Mouse (Mus musculus) layer of hippocampus, adult 2 months (tissue): Measurements from ENCODE around the gene Alpl. TPM values are rescaled to one million over a fixed set of nuclear protein-coding genes. Genes with fewer than 3 reads are reported as not detected.
A peak's percentile ranks its signal among the peaks of the same experiment; 100 is the strongest.

Experiments used
- DNase-seq, 2 experiments: peaks; one replicate each; pipeline ENCODE4 v3.0.0; 2022; ENCODE audit warnings: low spot score in 2 of 2
- H3K27ac ChIP-seq: fragments of 200-600 bp; 2 replicates; pipeline ENCODE4 v1.8.1; 2022
- H3K4me3 ChIP-seq: fragments of 200-600 bp; 2 replicates; pipeline ENCODE4 v1.8.1; 2022; ENCODE audit warnings: mild to moderate bottlenecking
- CTCF ChIP-seq: fragments of 200-600 bp; conservative IDR thresholded peaks from 2 replicates; pipeline ENCODE4 v1.8.1; 2022; ENCODE audit warnings: antibody characterized with exemption, mild to moderate bottlenecking, moderate library complexity
- total RNA-seq, 2 experiments: library from RNA; stranded (reverse); gene quantifications; 2 replicates each; pipeline ENCODE4 v1.2.3; 2021

Gene Alpl
- total RNA-seq, 2 experiments from 2014 or later: 6.8 to 7.2 TPM

DNA sequence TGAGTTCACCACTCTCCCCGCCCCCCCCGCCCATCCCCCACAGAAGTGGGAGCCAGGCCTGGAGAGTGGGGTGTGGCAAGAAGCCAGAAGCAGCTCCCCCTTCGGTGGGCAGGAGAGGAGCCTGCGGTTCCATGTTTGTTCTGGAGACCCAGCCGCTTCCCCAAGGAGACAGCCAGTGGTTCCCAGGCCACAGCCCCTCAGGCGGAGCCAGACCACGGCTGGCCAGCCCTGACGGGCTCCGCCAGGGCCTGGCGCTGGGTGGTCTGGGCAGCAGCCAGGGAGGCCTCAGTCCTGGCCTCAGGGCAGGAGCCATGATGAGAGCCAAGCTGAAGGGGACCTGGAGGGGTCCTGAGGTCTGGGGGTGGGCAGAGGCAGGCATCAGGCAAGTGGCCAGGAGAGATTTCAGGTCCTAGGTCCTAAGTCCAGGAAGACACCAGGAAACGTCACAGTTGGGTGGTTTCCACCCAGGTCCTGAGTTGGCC, 59.9 kb downstream of the Alpl start:
- TF ChIP-seq CTCF: no peak
- DNase-seq: no peak

DNA sequence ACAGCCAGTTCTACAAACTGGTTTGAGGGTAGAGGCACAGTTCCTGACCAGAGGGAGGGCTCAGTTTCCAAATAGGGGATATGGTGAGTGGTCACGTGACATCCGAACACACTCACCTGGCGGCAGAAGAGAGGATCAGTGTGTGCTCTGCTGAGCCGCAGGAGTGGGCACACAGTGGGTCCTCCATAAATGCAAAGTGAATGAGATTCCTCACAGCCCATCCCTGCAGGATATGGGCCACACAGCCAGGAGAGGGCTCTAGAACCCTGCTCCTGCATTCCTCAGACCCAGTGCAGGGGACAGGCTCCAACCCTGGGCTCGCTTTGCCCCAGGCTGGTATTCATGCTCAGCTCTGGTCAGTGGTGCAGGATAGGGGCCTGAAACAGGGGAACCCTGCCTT, 62.7 kb downstream of the Alpl start:
- no peak overlapping the region for H3K27ac ChIP-seq
- DNase-seq: no peak
- TF ChIP-seq CTCF: peak; percentile 48
- no peak overlapping the region for H3K4me3 ChIP-seq

More for the DNA sequence above, 59.9 kb downstream of the Alpl start:
- Histone ChIP-seq H3K27ac (no peak overlapping the region), H3K4me3 (no peak overlapping the region)

- TF ChIP-seq CTCF: no peak
- no peak for DNase-seq
- no peak overlapping the region for H3K4me3 ChIP-seq
- no peak overlapping the region for H3K27ac ChIP-seq
These were observed 63.2 kb downstream of the Alpl start for GRCm38 (mm10) chr4:137732962-137733361.

- Histone ChIP-seq H3K27ac (no peak overlapping the region), H3K4me3 (no peak overlapping the region)
- DNase-seq: no peak
- TF ChIP-seq CTCF: no peak
These were observed 63.8 kb downstream of the Alpl start for GRCm38 (mm10) chr4:137732361-137732760.

DNA sequence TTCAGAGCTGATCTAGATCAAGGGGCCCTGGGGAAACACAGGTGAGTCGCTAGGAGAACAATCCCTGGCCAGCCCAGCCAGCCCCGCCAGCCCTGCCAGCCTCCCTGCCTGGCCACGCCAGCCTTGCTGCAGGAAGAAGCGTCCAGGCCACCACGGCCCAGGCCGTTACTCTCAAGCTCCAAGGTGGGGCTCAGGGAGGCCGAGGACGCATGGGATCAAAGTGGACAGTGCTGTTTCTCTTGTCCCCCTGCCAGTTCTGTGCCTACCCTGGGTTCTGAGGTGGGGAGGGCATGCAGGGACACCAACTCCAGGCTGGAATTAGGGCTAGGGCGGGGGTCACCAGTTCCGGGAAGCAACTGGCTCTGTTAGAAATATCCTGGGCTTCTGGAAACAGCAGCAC, 64.3 kb downstream of the Alpl start:
- no peak overlapping the region for H3K27ac ChIP-seq
- no peak for TF ChIP-seq CTCF
- DNase-seq: no peak

GRCm38 (mm10) chr4:137730757-137731156, 65.4 kb downstream of the Alpl start:
- Histone ChIP-seq H3K4me3 (no peak overlapping the region), H3K27ac (no peak overlapping the region)
- no peak for TF ChIP-seq CTCF
- DNase-seq: no peak

More for the DNA sequence above, 64.3 kb downstream of the Alpl start:
- no peak overlapping the region for H3K4me3 ChIP-seq

DNA sequence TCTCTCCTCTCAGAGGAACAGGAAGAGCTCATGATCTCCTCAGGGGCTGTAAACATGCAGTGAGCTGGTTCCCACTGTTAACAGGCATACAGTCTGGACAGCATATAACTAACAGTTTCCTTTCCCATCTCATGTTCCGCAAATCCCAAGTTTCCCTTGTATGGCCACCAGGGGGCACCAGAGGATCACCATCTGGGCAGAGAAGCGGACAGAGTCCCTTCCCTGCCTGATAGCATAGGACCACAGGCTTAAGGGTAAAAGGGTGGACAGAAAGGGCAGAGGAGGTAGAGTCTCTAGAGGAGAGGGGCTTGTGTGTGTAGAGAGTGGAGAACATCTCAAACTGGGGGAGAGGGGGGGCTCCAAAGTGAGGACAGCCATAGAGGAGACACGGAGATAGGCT, 66.0 kb downstream of the Alpl start:
- Histone ChIP-seq H3K27ac (no peak overlapping the region), H3K4me3 (no peak overlapping the region)
- peak; percentile 85 to 94 for DNase-seq
- peak; percentile 93 for TF ChIP-seq CTCF

DNA sequence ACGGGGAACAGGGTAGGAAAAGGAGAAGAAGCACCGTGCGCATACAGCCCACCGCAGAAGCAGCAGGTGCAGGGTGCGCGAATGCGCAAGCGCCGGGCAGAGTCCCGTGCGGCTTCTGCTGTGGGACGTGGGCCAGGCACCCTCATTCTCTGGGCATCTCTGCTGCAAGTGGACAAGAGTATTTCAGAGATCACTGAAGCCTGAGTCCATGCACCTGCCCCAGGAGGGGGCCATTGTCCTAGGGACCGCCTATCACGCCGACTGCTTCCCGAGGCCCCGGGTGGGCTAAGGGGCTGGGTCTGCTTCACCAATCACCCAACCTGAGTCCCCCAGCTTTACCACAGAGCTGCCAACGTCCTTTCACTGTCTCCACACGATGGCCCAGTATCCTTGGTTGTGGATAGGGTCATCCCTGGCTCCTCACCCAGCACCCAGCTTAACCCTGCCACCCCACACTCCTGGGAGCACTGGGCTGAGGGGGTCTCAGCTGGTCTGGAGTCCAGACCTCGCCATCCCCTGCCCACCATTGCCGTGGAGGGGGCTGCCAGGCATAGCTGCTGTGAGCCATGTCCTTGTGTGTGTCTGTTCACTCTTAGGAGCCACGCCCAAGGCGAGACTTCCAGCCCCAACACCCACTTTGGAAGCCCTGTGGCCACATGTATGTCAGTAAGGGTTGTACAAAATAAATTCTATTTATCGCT, 66.9 kb downstream of the Alpl start:
- H3K27ac ChIP-seq: peak overlapping the region; percentile 57
- no peak overlapping the region for H3K4me3 ChIP-seq
- DNase-seq: no peak
- no peak for TF ChIP-seq CTCF

DNA sequence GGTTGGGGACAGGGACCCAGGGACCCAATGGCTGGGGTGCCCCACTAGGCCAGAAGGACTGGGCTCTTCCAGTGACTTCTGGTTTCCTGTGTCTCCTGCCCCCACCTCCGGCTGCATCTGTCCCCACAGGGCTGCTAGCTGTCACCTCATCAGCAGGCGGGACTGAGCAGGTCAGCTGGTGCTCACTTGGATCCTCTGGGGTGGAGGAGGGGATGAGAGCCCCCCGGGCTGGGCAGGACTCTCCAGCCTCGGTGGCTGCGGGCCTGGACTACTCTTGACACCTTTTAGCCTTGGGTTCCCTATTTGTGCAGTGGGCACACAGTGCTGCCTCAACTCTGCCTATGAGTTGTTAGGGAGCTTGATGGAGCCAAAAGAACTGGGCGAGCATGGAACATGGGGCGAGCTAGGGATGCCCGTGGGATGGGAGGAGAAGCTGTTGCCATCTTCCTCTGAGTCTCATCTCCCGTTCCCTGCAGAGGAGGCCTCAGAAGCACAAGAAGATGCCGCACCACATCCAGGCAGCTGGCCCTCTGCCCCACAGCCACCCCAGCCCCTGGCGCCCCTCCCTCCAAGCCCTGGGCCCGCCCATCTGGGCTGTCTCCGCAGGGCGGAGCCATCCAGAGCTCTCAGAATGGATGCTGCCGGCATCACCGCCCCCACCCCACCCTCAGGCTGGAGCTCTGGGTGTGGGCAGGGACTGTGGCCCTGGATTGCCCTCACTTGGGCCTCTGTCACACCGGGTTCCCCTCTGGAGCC, 67.6 kb downstream of the Alpl start:
- no peak overlapping the region for H3K4me3 ChIP-seq
- H3K27ac ChIP-seq: peak overlapping the region; percentile 57
- TF ChIP-seq CTCF: no peak
- peak; percentile 57 to 69 for DNase-seq

DNA sequence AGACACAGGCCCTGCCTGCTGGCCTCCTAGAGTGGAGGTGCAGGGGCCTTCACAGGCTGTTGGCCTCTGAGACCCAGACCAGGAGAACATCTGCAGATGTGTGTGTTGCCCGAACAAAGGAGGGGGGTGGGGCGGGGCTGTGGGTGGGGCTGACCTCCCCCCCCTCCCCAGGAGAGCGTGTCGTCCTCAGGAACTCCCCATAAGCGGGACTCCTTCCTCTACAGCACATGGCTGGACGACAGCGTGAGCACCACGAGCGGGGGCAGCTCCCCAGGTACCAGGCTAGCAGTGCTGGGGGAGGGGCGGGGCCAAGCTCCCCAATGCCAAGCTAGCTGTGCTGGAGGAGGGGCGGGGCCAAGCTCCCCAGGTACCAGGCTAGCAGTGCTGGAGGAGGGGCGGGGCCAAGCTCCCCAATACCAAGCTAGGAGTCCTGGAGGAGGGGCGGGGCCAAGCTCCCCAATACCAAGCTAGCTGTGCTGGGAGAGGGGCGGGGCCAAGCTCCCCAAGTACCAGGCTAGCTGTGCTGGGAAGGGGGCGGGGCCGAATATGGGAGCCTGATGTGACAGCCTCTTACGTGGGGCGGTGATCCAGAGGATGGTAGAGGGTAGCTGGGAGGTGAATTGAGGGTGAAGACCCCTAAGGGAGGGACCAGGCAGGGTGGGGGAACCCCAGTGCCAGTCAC, 68.5 kb downstream of the Alpl start:
- DNase-seq: no peak

GRCm38 (mm10) chr4:137726739-137727505, 69.3 kb downstream of the Alpl start:
- H3K27ac ChIP-seq: peak overlapping the region; percentile 4; the same call in 1 of the 2 replicates
- TF ChIP-seq CTCF: no peak
- no peak for DNase-seq
- no peak overlapping the region for H3K4me3 ChIP-seq

More for the DNA sequence above, 68.5 kb downstream of the Alpl start:
- Histone ChIP-seq H3K27ac (peak overlapping the region; percentile 57; the same call in 1 of the 2 replicates), H3K4me3 (no peak overlapping the region)
- TF ChIP-seq CTCF: no peak

GRCm38 (mm10) chr4:137725541-137726145, 70.5 kb downstream of the Alpl start:
- Histone ChIP-seq H3K27ac (no peak overlapping the region), H3K4me3 (no peak overlapping the region)
- no peak for TF ChIP-seq CTCF
- no peak for DNase-seq
